Mouse (Mus musculus): ENCODE results near the gene Ccl1.

DNA sequence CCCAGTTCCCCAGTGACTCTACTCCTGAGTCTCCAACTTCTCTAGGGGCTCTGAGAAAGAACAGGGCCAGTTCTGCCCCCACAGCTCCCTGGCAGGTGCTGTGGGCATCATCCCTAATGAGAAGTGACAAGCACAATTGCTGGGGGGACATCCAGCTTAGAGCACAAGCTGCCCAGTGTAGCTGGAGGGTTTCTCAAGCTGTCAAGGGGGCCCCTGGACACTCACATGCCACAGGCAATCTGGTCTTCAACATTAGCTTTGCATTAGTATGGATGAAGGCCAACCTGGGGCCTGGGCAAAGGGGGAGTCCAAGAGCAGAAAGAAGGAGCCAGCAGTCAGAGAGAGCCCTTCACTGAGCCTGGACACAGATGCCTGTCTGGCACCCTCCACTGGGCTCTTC, 14.6 kb downstream of the Ccl1 start:
- TF ChIP-seq CTCF (IDR thresholded peaks at IDR 0.05; ENCODE audit: low read depth, low read length) (no peak), POLR2A (IDR thresholded peaks at IDR 0.05; ENCODE audit: borderline replicate concordance, low read depth, low read length) (no peak)
